Mouse (Mus musculus): ENCODE measurements around the gene Irak3.
"Not testable (repeated sequence)": the region's sequence is repeated elsewhere in the genome, so short reads cannot be mapped to it uniquely, and the experiment has no call there.

Gene Irak3

GRCm38 (mm10) chr10:120201961-120202402 lies at the start of gene Irak3:
Gene Irak3 (minus strand): TSS chr10:120202130.
- DNase-seq, result peak; percentile 89

- peak; percentile 20 for DNase-seq
Measured at GRCm38 (mm10) chr10:120250911-120251683, 49.2 kb upstream of the Irak3 start.

GRCm38 (mm10) chr10:120246994-120247750 lies 45.2 kb upstream of the Irak3 start:
- peak; percentile 76 for DNase-seq

- DNase-seq, result no peak
Measured at GRCm38 (mm10) chr10:120245681-120246080, 43.8 kb upstream of the Irak3 start.

- DNase-seq, result no peak
Measured at GRCm38 (mm10) chr10:120242421-120242820, 40.5 kb upstream of the Irak3 start.

GRCm38 (mm10) chr10:120239476-120239875 lies 37.5 kb upstream of the Irak3 start:
- DNase-seq, result no peak

- no peak for DNase-seq
Measured at GRCm38 (mm10) chr10:120238241-120238640, 36.3 kb upstream of the Irak3 start.

- no peak for DNase-seq
Measured at GRCm38 (mm10) chr10:120236855-120237254, 34.9 kb upstream of the Irak3 start.

GRCm38 (mm10) chr10:120233655-120234367 lies 31.9 kb upstream of the Irak3 start:
- peak; percentile 76 for DNase-seq

GRCm38 (mm10) chr10:120231718-120232117 lies 29.8 kb upstream of the Irak3 start:
- DNase-seq, result peak; percentile 71

- DNase-seq, result peak; percentile 94
Measured at GRCm38 (mm10) chr10:120226871-120227661, 25.1 kb upstream of the Irak3 start, which contains the start of gene Llph. Gene Llph (plus strand): TSS chr10:120227070.

- DNase-seq, result peak; percentile 18
Measured at GRCm38 (mm10) chr10:120220776-120221175, 18.8 kb upstream of the Irak3 start.

GRCm38 (mm10) chr10:120219578-120220359 lies 17.8 kb upstream of the Irak3 start:
- DNase-seq, result peak; percentile 58

- DNase-seq, result no peak
Measured at GRCm38 (mm10) chr10:120218996-120219395, 17.1 kb upstream of the Irak3 start.

- DNase-seq, result not testable (repeated sequence)
Measured at GRCm38 (mm10) chr10:120217099-120217498, 15.2 kb upstream of the Irak3 start.

- no peak for DNase-seq
Measured at GRCm38 (mm10) chr10:120210096-120210495, 8.2 kb upstream of the Irak3 start.

GRCm38 (mm10) chr10:120209539-120209925 lies 7.6 kb upstream of the Irak3 start:
- DNase-seq, result no peak

- peak; percentile 95 for DNase-seq
Measured at GRCm38 (mm10) chr10:120208575-120209538, 6.9 kb upstream of the Irak3 start.

- no peak for DNase-seq
Measured at GRCm38 (mm10) chr10:120208015-120208414, 6.1 kb upstream of the Irak3 start.

GRCm38 (mm10) chr10:120204591-120205210 lies 2.8 kb upstream of the Irak3 start:
- DNase-seq, result no peak
